Mouse (Mus musculus): ENCODE measurements around the gene Txnrd2.

Gene Txnrd2

GRCm38 (mm10) chr16:18490281-18490680, 64.1 kb downstream of the Txnrd2 start:
- DNase-seq (ENCODE audit: low spot score), result no peak

DNA sequence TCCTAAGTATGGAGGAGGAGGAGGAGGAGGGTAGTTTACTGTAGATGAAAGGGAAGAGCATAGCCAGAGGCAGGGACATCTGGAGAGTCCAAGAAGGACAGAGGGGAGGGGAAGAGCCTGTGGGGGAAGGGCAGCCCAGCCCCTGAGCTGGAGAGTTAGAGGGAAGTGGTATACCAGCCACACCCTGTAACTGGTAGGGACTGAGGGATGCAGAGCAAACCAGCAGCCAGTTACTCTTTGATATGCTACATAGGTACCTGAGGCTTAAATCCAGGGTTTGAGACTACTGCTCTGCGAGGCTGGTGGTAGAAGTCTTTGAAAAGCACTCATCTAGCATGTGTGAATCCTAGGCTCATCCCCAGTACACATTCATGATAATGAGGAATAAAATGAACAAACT, 64.7 kb downstream of the Txnrd2 start:
- peak; percentile 33 for DNase-seq (ENCODE audit: low spot score)

GRCm38 (mm10) chr16:18497865-18498515, 71.8 kb downstream of the Txnrd2 start:
- peak; percentile 51 for DNase-seq (ENCODE audit: low spot score)

DNA sequence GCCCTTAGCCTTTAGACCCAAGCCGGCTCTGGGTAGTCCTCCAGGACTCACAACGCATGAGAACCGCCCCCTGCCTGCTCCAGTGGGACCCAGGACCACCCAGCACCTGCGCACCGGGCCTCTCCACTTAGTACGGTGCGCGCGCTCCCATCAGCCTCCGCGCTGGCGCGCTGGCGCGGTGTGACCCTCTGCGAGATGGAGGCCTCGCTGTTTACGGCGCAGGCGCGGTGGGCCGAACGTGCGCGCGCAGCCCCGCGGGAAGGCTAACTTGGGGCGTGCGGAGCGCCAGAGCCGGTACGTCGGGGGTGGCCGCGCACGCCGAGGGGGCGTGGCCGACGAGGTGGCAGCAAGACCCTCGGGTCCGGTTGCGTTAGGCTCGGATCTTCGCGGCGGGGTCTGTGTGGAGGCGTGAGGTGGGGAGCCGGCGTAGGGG, 72.4 kb downstream of the Txnrd2 start, which contains the start of the genes Gnb1l and Rtl10:
Gene Gnb1l (plus strand): TSS at position 156 of the 433 bp plus-strand sequence.
Gene Rtl10 (plus strand): TSS at position 344 of the 433 bp plus-strand sequence.
- peak; percentile 97 for DNase-seq (ENCODE audit: low spot score)

DNA sequence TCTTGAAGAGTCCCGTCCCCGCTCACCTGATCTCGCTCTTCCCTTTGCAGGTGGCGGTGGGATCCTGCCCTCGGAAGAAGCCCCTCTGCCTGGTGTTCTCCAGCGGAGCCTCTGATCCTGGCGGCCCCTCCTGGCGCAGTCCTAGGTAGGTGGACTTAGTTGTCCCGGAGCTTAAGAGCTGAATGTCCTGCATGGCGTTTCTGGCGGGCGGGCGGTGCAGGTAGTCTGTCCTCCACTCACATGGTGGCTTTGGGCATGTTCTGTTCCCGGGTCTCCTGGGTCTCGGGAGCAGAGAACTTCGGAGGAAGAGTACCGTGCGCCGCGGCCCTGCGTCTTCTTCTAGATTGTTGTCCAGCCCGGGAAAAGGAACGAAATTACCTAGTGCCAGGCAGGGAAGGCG, 72.8 kb downstream of the Txnrd2 start:
- no peak for DNase-seq (ENCODE audit: low spot score)

DNA sequence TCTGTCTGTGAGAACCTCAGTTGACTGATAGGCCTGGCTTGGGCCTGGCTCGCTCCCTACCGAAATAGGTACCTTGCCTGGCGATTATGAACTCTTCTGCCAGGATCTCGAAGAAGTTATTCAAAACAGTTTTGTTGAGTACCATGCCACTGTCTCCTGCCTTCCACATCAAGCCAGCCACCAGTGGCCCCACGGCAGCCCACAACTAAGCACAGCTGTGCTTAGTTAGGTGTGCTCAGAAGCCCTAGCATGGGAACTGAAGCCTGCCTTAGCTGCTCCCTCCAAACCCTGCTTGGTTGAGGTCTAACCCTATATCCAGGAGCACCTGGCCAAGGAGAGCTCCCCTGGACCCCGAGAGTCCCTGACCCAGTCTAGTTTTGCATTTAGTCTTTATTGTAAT, 75.3 kb downstream of the Txnrd2 start:
- peak; percentile 28 for DNase-seq (ENCODE audit: low spot score)

DNA sequence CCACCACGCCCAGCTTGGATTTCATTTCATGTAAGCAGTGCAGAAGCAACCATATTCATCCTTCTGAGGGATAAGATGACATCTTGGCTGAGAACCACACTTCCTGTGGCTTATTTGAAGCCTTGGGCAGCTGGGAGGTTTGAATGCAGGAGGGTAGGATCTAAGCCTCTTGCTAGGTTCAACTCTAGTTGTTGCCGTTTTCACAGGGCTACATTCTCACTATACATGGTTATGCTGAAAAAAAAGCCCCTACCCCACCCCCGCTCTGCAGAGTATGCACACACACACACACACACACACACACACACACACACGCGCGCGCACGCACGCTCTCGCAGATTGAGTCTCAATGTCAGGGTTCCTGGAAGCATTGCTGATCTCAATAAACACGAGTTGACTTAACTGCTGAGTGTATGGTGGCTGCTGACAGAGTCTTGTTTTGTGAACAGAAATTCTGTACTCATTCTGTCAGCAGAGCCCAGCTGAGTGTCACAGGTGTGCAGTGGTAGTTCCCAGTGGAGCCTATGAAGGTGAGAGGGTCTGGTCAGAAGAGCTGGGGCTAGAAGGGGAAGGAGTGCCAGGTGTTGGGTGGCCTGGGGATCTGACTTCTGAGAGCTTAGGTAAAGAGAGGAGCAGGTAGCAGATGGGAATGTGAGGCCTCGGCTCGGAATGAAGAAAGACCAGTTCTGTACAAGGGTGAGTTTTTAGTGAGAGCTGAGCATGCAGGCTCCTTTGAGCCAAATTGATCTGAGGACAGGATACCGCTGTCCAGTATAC, 77.6 kb downstream of the Txnrd2 start:
- peak; percentile 38 for DNase-seq (ENCODE audit: low spot score)

DNA sequence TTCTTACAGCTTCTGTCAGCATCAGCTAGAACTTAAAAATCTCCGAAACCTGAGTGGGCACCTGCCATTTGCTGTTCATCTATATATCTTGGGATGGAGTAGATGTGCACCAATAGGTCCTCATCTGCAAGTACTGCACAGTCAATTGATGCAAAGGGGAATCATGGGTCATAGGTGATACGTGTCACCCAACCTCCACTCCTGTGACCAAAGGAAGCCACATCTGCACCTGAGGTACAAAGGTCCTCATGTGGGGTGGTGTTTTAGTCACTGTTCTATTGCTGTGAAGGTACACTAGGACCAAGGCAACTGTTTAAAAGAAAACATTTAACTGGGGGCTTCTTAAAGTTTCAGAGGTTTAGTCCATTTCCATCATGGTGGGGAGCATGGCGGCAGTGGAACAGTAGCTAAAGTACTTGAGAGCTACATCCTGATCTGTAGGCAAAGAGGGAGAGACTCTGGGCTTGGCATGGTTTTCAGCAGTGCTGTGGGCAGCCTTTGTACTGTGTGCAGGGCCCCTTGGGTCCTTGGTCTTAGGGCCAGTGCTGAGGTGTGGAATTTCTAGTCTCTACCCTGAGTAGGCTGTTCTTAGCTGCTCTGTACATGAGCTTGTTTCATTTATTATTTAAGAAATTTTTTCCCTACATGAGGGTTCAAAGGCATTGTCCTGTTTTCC, 80.5 kb downstream of the Txnrd2 start:
- DNase-seq (ENCODE audit: low spot score), result peak; percentile 16

DNA sequence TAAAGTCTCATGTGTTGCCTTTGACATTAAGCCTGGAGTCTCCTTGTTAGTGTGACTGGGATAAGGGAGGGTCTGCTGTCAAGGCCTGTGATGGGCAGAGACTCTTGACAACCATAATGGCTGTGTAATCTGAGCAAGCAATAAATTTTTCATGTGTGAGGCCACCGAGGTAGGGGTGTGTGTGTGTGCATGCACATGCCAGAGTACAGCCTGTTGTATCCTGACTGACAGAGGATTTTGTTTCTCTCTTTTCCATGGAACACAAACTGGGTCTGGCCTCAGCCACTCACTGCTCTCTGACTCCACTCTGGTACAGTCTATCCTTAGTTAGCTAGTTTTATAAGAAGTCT, 81.0 kb downstream of the Txnrd2 start:
- DNase-seq (ENCODE audit: low spot score), result peak; percentile 23

DNA sequence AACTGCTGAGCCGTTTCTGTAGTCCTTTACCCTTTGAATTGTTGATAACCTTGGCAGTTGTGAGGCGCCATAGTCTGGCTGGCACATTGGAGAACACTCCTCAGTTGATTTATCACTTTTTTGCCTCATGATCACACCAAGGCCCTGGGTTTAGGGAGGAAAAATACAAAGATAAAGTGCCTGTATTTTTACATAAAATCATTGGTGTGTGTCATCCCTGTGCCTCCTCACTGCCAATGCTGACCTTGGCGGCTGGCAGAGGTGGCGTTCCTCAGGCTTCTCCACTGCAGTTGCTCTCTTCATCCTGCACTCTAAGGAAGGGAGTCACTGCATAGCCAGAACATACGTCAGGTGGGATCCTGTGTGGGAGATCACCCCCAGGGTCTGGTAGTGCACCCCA, 85.6 kb downstream of the Txnrd2 start:
- DNase-seq (ENCODE audit: low spot score), result no peak

GRCm38 (mm10) chr16:18513508-18513907, 87.3 kb downstream of the Txnrd2 start:
- DNase-seq (ENCODE audit: low spot score), result no peak

GRCm38 (mm10) chr16:18518091-18518490, 91.9 kb downstream of the Txnrd2 start:
- peak; percentile 50 for DNase-seq (ENCODE audit: low spot score)

DNA sequence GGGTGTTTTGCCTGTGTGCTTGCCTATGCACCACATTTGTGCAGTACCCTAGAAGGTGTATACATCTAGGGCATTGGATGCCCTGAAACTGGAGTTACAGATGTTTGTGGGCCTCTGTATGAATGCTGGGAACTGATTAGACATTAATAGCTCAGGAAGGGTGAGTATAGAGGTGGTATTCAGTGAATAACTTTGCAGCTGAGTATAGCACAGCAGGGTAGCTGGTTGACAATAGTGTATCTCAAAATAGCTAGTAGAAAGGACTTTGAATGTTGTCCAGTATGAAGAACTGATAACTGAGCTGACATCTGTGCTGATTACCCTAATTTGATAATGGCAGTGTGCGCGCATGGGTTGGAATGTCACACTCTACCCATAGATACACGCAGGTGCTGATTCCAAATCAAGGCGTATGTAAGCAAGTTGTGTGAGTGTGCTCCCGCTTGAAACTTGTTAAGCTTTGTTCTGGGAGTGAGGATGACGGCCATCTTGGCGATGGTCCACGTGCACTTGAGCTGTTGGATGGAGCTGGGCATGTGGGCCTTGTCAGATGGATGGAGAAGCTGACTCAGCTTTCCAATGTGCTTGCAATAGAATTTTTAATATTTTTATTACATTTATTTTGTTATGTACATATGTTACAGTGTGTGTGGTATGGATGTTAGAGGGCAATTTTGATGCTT, 97.5 kb downstream of the Txnrd2 start:
- DNase-seq (ENCODE audit: low spot score), result no peak

DNA sequence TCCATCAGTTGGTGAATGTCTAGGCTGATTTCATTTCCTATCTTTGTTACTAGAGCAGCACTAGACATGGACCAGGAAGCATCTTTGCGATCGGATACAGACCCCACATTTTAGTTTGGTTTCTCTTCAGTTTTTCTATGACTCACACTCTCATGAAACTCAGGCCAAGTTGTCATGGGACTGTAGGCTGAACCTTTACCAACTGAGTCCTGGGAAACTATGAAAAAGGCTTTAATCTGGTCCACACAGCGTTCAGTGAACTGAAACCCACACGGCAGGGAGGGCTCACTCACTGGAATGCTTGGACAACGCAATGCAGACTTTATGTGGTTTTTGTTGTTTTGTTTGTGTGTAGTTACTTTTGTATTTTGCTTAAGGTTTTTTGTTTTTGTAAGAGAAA, 102.5 kb downstream of the Txnrd2 start:
- no peak for DNase-seq (ENCODE audit: low spot score)
